Mouse (Mus musculus) ovary, postnatal 36 days (tissue): Measurements from ENCODE around the gene Spryd3.

Experiments used
- DNase-seq: peaks from one replicate; pipeline ENCODE4 v3.0.0; 2022; ENCODE audit warnings: low spot score, mixed read lengths

Gene Spryd3

DNA sequence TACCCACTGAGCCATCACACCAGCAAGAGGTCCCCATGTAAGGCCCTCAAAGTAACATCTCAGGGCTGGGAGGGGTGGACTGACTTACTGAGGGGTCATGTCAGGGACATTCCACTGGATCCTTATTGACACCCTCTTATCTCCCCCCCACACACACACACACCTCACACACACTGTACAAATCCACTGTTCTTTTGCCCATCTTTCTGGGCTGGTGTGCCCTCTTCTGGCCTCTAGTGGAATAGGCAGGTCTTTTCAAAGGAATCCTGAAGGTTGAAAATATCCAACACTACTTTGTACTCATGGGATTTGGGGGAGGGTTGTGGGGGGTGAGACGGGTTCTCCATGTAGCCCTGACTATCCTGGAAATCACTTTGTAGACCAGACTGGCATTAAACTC is 10.8 kb upstream of the Spryd3 start:
- DNase-seq = peak; percentile 30

DNA sequence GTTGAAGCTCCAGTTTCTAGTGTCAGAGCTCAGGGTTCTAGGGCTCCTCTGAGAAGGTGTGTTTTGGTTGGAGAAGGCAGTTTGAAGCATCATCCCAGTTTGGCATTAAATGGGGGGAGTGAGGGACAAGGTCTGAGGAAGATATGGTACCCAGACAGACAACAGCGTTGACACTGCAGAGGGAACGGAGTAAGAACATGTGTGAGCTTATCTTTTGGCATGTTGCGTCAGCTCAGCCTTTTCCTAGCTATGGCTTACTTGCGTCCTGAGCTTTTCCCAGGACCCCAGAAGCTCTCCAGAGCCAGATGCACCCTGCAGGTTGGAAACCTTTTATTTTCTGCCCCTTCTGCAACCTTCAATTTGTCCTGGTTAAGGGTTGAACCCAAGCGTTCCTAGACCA is 10.1 kb upstream of the Spryd3 start:
- DNase-seq = no peak

DNA sequence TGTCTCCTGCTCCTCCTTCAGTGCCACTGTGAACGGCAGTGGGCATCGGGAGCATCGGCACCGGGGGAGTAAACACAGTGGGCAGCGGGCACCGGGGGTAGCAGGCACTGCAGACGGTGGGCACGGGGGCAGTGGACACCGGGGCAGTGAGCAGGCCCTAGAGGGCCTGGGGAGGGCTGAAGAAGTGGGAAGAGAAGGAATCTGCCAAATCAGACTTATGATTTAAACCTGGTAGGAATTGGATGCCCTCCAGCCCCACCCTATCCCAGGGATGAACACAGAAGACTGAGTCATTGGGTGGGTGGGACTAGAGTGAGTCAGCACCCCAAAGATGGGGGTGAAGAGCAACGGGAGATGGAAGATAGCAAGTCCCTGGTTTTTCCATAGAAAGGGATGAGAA is 9.3 kb upstream of the Spryd3 start:
- DNase-seq = no peak

DNA sequence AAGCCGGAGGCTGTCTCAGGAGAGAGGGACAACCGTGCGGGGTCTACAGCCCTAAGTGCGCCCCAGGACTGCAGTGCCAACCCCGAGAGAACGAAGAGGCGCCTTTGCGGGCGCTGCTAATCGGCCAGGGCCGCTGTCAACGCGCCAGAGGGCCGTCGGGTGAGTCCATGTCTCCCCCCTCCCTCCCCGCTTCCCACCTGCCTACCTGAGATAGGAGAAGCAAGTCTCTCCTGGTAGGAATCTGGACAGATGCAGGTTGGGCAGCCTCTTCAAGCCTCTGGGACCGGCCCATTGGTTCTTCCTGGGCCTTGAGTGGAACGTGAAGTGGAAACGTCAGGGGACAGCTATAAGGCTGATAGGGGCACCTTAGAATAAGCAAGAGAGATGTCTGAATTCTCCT is 8.7 kb upstream of the Spryd3 start:
- no peak for DNase-seq

DNA sequence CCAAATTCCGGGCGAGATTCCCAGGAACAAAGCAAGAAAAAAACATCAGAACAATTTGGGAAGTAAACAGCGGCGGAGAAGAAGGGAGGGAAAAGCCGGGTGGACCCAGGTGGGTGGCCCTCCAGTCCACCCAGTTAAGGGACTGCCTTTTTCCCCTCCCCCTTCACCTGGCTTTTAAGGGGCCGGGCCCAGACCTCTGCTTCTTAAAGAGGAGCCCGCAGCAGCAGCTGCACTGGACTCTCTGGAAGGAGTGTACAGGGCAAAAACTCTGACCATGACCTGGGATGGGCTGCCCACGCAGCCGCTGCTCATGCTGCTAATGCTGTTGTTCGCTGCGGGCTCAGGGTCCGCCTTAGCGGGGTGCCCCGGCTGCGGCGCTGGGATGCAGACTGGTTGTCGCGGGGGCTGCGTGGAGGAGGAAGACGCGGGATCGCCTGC is 8.3 kb upstream of the Spryd3 start, which contains the start of gene Igfbp6:
Igfbp6 (plus strand) TSS at position 89 of the 438 bp plus-strand sequence.
- peak; percentile 42 for DNase-seq

DNA sequence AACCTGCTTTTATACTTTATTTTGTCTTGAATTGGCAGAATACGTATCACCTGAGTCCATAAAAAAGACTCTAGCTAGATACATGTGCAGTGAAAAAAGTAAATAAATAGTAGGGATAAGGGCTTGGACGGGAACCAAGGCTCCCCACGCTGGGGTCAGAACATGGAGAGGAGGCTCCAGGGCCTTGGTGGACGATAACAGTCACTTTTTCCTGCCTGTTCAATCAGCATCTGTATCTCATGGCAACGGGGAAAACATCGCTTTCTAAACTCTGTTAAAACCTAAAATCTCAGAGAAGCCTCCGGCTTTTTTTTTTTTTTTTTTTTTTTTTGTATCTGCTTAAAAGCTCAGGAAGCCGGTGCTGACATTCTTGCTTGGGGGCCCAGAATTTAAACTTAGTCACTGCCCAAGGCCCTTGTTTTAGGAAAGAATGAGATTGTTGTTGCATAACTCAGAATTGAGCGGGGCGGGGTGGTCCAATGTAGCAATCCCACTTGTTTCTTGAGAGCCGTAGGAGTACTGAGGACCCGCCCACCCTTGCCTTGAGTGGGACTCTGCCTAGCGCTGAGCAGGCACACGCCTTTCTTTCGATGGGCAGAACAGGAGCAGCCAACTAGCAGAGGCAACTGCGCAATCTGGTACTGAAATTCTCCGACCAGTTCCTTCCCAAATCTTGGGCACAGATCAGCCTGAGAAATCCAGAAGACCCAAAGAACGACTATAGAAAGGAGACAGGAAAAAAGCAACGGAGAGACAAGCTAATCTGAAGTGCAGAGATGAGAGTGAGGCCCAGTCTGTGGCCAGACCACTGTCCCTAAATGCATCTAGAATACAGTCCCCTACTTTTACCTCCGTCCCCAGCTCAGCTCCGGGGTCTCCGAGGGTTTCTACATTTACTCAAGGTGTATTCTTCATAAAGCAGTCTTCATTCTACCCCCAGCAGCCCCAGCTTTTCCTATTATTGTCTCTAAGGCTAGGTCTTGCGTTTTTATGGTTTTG is 7.2 kb upstream of the Spryd3 start:
- DNase-seq = peak; percentile 52

DNA sequence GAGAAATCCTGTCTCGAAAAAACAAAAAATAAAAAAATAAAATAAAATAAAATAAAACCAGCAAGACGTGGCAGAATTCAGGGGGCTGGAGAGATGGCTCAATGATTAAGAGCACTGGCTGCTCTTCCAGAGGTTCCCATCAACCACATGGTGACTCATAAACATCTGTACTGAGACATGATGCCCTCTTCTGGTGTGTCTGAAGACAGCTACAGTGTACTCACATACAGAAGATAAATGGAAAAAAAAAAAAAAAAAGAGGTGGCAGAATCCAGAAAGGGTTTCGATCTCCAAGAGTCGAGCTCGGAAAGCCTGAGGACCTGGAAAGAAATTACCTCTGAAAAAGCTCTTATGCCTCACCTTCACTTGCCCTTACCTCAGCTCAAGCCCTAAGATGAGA is 5.1 kb upstream of the Spryd3 start:
- DNase-seq = no peak

DNA sequence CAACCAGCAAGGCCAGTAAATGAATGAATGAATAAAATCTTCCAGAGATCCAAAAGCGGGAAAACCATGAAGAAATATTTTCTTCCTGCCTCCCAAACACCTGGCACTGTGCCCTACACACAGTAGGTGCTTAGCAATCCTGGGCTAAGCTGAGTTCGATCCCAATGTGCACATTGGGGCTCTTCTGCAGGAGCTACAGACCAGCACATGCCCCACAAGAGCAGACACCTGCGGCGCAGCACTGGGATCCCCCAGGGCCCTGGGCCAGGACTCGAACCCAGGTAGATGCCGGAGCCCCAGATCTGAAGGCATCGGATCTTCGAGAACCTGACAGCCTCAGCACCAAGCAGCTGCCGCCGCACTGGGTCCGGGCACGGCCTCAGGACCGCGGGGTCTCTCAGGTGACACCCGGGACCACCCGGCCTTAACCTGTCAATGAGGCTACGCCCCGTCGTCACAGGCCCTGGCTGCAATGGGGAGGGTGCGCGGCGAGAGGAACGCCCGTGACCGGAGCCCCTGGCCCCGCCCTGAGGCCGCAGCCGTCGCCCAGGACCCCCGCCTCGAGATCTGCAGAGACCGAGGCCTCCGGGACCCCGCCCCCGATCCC is 409 bp downstream of the Spryd3 start:
- no peak for DNase-seq

DNA sequence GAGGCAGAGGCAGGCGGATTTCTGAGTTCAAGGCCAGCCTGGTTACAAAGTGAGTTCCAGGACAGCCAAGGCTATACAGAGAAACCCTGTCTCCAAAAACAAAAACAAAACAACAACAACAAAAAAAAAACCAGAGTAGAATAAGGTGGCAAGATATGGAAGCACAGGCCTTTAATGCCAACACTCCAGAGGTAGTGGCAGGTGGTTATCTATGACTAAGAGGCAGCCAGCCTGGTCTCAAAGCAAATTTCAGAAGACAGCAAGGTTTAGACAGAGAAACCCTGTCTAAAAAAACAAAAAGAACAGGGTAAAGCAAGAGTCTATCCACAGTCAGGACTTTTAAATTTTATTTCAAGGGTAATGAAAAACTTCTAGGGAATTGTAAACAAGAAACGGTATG is 1.3 kb downstream of the Spryd3 start:
- DNase-seq = no peak

DNA sequence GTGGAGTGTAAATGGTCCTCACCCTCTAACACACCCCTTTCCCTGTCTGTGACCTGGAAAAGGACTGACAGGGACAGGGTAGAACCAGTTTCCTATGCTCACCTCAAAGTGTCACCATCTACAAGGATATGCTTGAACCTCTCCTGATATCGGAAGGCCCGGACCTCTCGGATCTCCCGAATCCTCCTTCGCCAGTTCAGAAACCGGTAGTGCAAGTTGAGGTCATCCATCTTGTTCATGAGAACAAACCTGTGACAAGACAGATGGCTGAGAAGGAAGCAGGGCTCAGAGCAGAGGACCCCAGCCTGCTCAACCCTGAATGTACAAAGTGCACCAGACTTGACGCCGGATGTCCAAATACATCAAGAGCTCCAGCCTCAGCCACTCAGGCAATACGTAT is 2.7 kb downstream of the Spryd3 start:
- no peak for DNase-seq

DNA sequence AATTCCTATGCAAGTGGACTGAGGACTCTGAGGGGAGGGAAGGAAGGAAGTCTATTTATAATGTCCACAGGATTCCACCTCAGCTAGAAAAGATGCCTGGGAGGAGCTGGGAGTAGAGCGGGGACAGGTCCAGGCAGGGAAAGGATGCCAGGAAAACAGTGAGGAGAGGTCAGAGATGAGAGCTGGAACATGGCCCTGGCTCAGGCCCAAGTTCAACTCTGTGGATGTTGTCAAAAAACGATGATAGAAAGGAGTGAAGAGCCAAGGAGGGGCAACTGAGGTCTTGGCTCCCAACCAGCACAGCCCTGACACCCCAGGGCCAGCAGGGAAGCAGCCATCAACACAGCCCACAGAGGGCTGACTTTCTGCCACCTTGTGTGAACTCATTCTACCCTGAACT is 9.7 kb downstream of the Spryd3 start:
- peak; percentile 72 for DNase-seq

DNA sequence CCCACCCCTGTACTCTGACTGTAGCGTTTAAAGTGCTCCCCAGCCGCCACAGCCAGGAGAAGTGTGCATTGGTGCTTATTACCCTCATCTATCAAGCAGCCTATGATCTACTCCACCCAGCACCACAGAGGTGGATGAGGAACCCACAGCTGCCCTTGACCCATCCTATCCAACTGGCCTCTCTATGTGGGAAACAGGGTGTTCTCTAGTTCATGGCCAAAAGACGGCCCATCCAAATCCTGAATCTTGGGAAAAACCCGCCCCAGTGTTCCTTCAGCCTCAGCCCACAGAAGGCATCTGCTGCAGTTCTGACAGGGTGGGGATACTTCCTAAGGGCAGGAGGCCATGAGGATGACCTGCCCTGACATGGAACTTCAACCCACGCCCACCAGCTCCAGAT is 15.5 kb downstream of the Spryd3 start:
- DNase-seq = no peak

DNA sequence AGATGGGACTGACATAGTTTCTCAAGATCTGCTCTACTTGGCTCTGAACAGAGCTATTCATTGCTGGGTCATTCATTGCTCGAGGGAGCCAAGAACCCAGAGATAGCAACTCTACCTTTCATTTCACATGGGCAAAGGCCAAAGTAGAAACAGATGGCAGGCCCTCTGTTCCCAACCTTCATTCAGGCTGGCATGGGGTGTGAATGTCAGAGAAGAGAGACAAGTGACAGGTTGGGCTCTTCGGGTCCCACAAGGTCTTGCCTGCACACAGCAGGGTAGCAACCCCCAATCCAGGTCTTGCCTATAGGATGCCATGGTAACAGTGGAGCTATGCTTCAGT is 16.2 kb downstream of the Spryd3 start:
- DNase-seq = no peak

DNA sequence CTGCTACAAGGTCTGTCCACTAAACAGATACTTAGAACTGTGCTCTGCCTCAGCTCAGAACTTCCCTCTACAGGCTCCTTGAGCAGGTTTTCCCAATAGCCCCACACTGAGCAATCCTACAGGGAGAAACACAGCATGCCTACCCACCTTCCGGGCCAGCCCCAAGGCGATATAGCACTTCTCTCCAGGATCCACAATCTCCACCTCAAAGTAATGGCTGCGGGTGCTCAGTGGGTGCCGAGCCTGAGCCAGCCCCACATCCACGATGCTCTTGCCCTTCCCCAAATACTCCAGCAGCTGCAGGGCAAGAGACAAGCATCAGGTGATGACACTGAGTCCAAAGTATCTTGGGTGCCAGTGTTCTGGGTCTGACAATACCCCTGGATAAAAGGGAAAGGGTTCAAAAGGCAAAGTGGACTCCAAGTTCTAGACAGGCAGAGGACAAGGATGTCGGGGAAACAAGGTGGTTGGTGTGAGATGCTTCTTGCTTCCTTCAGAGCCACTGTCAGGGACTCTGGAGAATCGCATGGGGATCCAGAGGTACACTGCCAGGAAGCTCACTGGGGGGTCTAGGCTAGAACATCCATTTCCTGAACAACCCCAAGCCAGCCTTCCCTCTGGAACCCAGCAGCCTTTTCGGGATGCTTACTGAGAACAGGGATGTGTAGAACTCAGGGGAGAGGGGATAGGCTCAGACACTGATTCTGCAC is 16.8 kb downstream of the Spryd3 start:
- no peak for DNase-seq

DNA sequence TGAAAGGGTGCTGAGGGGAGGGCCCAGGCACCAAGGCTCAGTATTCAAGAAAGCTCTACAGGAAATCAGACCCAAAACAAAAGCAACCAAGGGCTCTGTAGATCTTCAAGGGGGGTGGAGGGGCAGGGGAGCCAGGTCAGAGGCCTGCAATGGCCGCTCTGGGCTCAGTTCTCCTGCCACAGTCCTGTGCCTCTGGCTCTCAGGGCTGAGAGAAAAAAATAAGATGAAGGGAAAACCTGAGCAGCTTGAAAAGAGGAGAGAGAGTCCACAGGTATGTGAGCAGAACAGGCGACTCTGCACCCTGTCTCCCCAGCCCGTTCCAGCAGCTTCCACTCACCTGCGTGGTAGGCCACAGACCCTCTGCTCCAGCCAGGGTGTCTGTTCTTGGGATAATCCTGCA is 17.4 kb downstream of the Spryd3 start:
- no peak for DNase-seq

DNA sequence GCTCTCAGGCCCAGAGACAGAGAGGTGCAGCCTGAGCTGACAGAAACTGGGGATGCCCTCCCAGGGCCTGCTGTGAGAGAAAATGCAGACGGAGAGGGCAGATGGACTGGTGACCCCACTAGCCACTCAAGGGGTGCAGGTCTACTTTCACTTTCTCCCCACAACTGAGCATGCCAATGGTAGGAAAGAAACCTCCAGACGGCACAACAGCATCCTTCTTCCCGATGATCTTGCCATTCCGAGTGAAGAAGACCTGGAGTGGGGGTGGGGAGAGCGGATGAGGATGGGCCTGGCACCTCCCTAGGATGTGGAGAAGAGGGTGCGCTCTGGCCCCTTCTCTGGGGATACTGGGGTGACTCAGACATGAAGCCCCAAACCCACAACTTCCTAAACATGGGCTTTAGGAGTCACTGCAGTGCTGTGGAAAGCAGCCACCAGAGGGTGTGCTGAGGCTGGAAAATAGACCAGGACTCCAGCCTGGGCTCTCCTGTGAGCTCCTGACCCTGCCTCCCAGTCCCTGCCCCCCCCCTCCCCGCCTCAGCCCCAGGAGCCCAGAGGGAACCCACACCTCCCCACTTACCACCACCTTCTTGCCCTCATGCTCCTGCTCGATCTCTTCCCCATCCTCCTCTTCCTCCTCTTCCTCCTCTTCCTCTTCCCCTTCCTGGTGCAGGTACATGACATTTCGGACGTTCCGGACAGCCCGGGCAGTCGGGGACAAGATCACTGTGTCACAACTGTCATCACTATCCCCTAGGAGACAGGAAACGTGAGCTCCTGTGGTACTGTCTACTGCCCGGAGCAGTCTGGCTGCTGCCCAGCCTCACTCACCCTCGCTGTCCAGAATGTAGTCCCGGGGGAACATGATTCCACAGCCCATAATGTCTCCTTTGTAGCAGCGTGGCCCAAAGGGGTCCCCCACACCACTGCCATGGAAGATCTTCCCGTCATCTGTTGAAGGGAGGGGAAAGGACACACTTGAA is 18.3 kb downstream of the Spryd3 start:
- DNase-seq = no peak

DNA sequence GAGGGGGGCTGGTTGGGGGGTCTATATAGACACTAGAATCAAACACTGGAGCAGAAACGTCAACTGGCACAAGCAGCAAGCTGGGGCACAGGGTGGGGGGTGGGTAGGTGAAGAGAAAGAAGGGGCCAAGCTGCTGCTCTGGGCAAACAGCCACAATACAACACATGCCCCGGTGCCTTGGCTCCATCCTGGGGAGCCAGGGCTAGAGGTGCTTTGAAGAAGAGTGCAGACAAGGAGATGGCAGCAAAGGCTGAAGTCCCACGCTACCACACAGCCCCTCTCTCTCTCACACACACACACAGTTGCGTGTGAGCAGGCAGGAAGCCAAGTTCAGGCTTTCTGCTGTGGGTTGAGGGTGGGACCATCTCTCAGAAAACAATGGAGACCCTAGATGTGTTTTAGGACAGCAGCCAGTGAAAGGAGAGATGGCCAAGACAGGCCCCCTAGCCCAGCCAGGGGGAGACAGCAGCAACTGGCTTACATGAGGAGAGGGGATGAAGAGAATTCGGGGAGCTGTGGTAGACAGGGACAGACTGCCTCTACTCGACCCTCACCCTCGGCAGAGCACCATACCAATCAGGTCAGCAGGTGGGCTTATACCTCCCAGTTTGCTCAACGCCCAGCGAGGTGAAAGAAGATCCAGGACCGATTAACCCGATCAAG is 19.1 kb downstream of the Spryd3 start:
- no peak for DNase-seq

DNA sequence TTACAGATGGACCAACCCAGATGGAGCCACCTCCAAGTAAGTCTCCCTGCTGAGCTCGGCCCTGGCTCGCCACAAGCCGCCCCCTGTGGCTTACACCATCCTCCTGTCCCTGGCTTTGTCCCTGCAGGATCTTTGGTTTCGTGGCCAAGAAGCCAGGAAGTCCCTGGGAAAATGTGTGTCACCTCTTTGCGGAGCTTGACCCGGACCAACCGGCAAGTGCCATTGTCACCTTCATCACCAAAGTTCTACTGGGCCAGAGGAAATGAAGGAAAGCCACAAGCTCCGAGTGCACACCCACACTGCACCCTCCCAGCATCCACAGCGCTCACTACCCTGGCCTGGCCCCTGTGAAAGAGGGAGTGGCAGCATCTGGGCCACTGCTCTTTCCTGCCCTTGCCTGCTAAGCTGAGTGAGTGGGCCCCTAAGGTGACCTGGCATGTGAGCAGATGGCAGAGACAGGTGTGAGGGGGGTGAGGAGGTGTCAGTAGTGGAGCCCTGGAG is 20.3 kb downstream of the Spryd3 start:
- DNase-seq = no peak

DNA sequence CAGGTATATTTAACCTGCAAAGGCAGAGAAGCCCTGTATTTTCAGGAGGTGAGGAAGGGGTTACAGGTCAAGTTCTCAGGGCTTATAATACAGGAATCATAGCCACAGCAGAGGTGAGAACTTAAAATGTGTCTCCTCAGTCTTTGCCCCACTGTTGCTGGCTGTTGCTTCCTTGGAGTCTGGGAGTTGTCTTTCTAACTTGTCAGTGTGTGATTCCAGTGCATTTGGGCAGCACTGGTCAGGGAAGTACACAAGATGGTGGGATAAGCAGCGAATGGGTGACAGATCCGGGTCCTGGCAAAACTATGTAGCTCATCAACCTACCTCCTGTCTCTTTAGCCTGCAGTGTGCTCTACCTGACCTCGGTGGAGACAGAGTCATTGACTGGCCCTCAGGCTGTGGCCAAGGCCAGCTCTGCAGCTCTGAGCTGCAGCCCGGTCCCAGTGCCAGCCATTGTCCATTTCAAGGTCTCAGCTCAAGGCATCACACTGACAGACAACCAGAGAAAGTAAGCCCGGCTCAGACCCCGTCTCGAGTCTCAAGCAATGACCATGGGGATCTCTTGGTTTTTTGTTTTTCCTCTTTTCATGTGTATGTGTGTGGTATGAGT is 21.3 kb downstream of the Spryd3 start:
- peak; percentile 48 for DNase-seq

DNA sequence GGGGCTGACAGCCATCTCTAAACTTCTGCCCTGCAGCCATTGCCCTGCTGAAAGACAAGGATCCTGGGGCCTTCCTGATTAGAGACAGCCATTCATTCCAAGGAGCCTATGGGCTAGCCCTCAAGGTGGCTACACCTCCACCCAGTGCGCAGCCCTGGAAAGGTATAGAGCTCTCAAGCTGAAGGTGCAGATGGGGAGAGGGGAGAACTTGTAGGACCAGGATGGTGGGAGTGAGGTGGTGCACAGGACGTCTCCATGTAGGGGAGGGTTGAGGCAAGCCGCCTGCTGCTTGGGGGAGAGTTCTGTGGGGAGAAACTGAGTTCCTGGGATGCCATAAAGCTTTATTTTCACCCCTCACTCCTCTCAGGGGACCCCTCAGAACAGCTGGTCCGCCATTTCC is 22.4 kb downstream of the Spryd3 start:
- DNase-seq = no peak
